Comparison of ENCODE assay signal across 20 mouse cellular contexts in genomic region chr13:60553326-60553725, GRCm38 (mm10).
"Had no signal": no experiment of that assay in that cellular context is flagged by ENCODE, and none has a peak within 500 bp of the region (broad histone marks: within the 10 kb centered on the region; RNA-seq: fewer than 3 reads in every experiment).

No protein-coding gene starts in this region.

- H3K9me3 ChIP-seq: limb, embryonic 10.5 days; limb, embryonic 13.5 days; liver, embryonic 12.5 days; liver, embryonic 15.5 days; lung, embryonic 15.5 days; megakaryocyte, embryonic 14.5 days; midbrain, embryonic 10.5 days; neural tube, embryonic 12.5 days; neural tube, embryonic 15.5 days had no signal

- H3K4me3 ChIP-seq: layer of hippocampus, adult 2 months; limb, embryonic 10.5 days; limb, embryonic 13.5 days; liver, embryonic 12.5 days; liver, embryonic 15.5 days; lung, embryonic 15.5 days; megakaryocyte, embryonic 14.5 days; midbrain, embryonic 10.5 days; neural tube, embryonic 12.5 days; neural tube, embryonic 15.5 days had no signal

- H3K36me3 ChIP-seq: limb, embryonic 10.5 days; limb, embryonic 13.5 days; liver, embryonic 12.5 days; liver, embryonic 15.5 days; lung, embryonic 15.5 days; midbrain, embryonic 10.5 days; neural tube, embryonic 12.5 days; neural tube, embryonic 15.5 days had no signal

- H3K27me3 ChIP-seq: liver, embryonic 12.5 days; liver, embryonic 15.5 days; lung, embryonic 15.5 days; megakaryocyte, embryonic 14.5 days; neural tube, embryonic 12.5 days; neural tube, embryonic 15.5 days had no signal

- DNase-seq: kidney, postnatal 25 days; layer of hippocampus, adult 9-11 months; liver; lung, adult 18-20 months; lung, postnatal 10 days; lung, postnatal 36 days; midbrain, embryonic 14.5 days; thymus, adult 18-20 months; thymus, postnatal 36 days had no signal

- H3K4me1 ChIP-seq: limb, embryonic 10.5 days; limb, embryonic 13.5 days; lung, embryonic 15.5 days; megakaryocyte, embryonic 14.5 days; midbrain, embryonic 10.5 days; neural tube, embryonic 12.5 days; neural tube, embryonic 15.5 days had no signal

- H3K4me2 ChIP-seq: limb, embryonic 13.5 days; liver, embryonic 12.5 days; liver, embryonic 15.5 days; lung, embryonic 15.5 days; neural tube, embryonic 12.5 days; neural tube, embryonic 15.5 days had no signal

- ATAC-seq: liver, embryonic 12.5 days had no signal

- H3K27ac ChIP-seq: kidney, postnatal 0 days; layer of hippocampus, adult 2 months; limb, embryonic 10.5 days; limb, embryonic 13.5 days; liver, embryonic 12.5 days; liver, embryonic 15.5 days; lung, embryonic 15.5 days; midbrain, embryonic 10.5 days; neural tube, embryonic 12.5 days; neural tube, embryonic 15.5 days had no signal

- H3K9ac ChIP-seq: limb, embryonic 13.5 days; liver, embryonic 12.5 days; liver, embryonic 15.5 days; lung, embryonic 15.5 days; neural tube, embryonic 12.5 days; neural tube, embryonic 15.5 days had no signal
